Mouse (Mus musculus): ENCODE results near the gene E030030I06Rik. TPM values are rescaled to one million over a fixed set of nuclear protein-coding genes. Genes with fewer than 3 reads are reported as not detected.
"Not testable (repeated sequence)": the region's sequence is repeated elsewhere in the genome, so short reads cannot be mapped to it uniquely, and the experiment has no call there.

Gene E030030I06Rik
- total RNA-seq, 2 experiments from 2014 or later = 2.5 to 4.3 TPM

DNA sequence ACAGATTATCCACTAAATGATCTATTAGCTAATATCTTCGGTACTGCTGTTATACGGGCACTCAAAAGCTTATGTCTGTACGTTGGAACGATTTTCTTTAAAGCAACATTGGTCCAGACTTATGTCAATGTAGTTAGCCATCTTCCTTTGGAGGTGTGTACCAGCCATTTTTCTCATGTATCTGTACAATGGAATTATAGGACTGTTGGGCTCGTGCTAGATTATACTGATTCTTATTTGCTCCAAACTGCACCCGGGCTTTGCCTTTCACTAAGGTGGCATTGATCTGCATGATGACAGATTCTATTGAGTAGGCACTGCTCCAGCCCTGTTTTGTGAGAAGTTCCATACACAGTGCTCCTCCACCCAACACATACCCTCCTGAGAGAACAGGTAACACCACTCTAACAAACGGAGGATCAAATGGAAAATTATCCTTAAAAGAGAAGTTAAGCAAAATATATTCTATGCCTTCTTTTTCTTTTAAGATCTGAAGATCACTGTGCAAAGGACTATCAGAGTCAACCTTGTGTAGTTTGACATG is 4.1 kb upstream of the E030030I06Rik start:
- DNase-seq (ENCODE audit: low spot score in 2 of 2) = not testable (repeated sequence)

GRCm38 (mm10) chr10:22151863-22152640 is 3.0 kb upstream of the E030030I06Rik start:
- DNase-seq (ENCODE audit: low spot score in 2 of 2) = not testable (repeated sequence)

GRCm38 (mm10) chr10:22151056-22151862 is 2.2 kb upstream of the E030030I06Rik start:
- not testable (repeated sequence) for DNase-seq (ENCODE audit: low spot score in 2 of 2)

DNA sequence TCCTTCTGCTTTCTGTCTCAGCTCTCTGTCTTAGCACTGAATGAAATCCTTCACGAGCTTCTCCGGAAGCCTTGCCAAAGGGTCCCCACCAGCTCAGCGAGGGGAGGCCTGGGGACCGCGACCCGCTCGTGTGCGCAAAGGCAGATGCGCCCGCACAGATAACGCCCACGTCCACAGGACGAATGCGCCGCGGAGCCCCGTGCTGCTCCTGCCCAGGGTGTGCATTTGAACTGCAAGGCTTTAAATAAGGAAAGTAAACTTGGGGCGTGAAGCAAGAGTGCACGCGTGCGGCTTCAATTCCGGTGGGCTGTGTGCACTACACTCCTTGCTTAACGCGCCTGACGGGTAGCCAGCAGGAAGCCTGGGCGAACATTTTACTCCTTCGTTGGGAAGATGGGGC is 1.5 kb upstream of the E030030I06Rik start:
- no peak for DNase-seq (ENCODE audit: low spot score in 2 of 2)

- DNase-seq (ENCODE audit: low spot score in 2 of 2) = no peak
Measured at GRCm38 (mm10) chr10:22149691-22150465, 808 bp upstream of the E030030I06Rik start.

GRCm38 (mm10) chr10:22148441-22149072 is 513 bp downstream of the E030030I06Rik start:
- peak in 1 of 2 experiments; percentile 63 for DNase-seq (ENCODE audit: low spot score in 2 of 2)

DNA sequence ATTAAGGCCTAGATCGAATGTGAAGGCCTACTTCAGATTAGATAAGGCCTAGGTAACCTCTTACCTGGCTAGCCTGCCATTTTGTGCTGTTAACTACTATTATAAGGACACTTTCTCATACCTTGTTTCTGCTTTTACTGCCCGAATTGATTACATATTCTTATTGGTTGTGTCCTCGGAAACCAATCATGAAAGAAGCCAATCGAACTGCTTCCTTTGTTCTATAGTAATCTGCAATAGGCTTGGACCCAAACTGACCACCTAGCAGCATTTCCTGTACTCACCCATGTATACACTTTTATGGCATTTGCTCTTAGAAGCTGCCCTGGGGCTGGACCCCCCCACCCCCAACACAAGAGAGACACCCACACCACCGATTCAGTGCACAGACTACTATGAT is 6.1 kb downstream of the E030030I06Rik start:
- DNase-seq (ENCODE audit: low spot score in 2 of 2) = no peak

- peak; percentile 56 to 65 for DNase-seq (ENCODE audit: low spot score in 2 of 2)
Measured at GRCm38 (mm10) chr10:22142194-22142593, 6.9 kb downstream of the E030030I06Rik start.

DNA sequence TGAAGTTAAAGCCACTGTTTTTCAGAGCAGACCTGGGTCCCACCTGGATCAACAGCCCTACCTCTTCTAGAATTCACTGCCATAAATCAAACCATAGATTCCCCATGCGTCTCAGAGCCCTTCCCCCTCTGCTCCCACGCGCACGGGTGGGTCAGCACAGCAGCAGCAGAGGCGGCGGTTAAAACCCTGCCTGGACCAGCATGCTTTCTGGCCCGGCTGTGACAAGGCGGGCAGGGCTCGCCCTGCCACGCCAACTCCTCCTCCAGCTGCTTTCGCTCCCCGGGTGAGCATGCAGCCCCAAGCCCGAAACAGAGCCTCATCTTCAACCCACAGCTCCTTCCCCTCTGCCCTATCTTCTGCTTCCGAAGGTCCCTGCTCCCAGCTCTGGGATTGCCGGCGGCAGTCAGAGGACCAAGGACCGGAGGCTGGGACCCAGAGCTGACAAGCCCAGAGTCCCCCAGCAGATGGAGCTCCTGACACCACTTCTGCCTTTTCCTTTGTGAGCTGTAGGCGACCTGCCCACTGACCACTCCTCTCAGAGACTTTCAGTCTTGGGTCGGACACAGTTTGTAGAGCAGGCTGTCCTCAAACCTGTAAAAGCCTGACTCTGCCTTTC is 8.3 kb downstream of the E030030I06Rik start:
- DNase-seq (ENCODE audit: low spot score in 2 of 2) = peak; percentile 55 to 81

DNA sequence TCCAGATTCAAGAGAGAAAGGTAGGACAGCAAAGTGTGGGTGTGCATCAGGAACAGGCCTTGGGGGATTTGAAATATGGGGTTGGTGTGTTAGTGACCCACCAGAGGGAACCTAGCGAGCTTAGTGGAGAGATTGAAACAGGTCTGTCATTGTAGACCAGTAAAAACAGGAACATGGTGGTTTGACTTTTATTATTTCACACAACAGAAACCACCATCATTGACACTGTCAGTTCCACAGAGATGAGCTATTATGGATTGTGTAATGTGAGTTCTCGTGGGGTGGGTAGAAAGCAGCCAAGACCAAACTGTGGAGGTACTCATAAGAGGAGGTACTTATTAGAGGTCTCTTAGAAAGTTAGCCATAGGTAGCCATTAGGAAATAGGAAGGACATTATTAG is 74.5 kb downstream of the E030030I06Rik start:
- no peak for DNase-seq (ENCODE audit: low spot score in 2 of 2)

DNA sequence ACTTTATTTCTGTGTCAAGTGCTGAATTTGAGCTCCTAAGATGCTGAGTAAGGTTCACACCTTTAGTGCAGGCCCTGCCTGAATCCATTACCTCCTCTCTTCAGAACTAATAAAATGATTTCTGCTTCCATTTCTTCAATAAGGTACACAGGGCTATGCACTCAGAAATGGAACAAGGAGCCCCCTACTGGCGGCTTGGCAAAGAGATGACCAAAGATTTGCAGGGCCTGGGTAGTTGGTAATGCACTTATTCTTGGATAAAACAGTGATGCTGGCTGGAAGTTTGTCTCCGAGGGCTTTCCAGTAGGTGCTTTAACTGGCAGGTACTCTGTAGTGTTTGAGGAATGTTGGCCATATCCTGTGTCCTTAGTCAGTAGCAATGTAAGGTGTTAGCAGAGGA is 76.3 kb downstream of the E030030I06Rik start:
- no peak for DNase-seq (ENCODE audit: low spot score in 2 of 2)

GRCm38 (mm10) chr10:22070576-22070975 is 78.5 kb downstream of the E030030I06Rik start:
- DNase-seq (ENCODE audit: low spot score in 2 of 2) = no peak

DNA sequence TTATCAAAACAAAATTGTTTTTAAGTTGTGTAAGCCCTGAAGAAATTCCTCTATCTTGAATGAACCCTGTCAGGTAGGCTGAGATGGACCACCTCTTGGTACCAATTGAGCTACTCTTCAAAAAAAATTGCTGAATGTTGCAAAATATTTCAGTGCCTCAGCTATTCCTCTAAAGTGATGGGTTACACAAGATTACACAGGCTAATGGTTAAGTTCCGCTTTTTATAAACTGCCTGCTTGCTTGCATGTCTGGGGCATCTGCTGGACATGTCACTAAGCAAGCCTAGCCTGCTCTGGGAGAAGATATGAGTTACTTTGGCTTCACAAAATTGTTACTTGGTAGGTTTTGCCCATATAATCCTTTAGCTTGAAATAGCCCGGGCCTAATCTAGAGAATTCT is 78.9 kb downstream of the E030030I06Rik start:
- DNase-seq (ENCODE audit: low spot score in 2 of 2) = no peak

- DNase-seq (ENCODE audit: low spot score in 2 of 2) = not testable (repeated sequence)
Measured at GRCm38 (mm10) chr10:22067979-22068378, 81.1 kb downstream of the E030030I06Rik start, which contains the start of gene 4930444G20Rik. TSS of gene 4930444G20Rik (minus strand) at chr10:22068079.

Other genes with a start within 250 kb of the E030030I06Rik start
- gene 4930444G20Rik, start 81.2 kb downstream of the E030030I06Rik start, total RNA-seq (2021) = not detected
- 1 to 10 TPM; 1.6 to 1.8 TPM for gene Raet1e, start 9.3 kb upstream of the E030030I06Rik start, total RNA-seq (2021)
- gene H60b, start 9.3 kb upstream of the E030030I06Rik start, total RNA-seq (2021) = under 1 TPM; 0.57 to 0.86 TPM
- 1 to 10 TPM in 1 of 2 experiments, under 1 TPM in 1; 0.34 to 1.6 TPM for gene Raet1d, start 211.3 kb upstream of the E030030I06Rik start, total RNA-seq (2021)